Mouse (Mus musculus): ENCODE results near the gene Kalrn.

Gene Kalrn

DNA sequence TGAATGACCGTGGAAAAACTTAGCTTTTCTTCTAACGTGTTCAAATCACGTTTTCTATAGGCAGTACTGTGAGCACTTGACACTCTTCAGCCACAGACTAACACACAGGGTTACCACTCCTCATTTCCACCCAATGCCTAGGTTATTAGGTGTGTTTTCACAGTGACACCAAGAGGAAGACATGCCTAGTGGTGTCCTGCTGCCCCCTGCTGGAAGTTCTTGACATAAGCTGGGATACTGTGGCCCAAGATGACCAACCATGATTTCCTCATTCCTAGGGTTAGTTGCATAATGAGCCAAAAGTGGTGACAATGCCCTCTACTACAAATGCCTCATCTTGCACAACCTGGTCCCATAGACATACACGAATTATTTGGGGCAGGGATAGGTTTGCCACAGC, 622.5 kb downstream of the Kalrn start:
- DNase-seq: peak; percentile 71

- no peak for DNase-seq
Observed at GRCm38 (mm10) chr16:33950386-33950785, 622.9 kb downstream of the Kalrn start.

- DNase-seq: no peak
Observed at GRCm38 (mm10) chr16:33947664-33948571, 625.4 kb downstream of the Kalrn start.

DNA sequence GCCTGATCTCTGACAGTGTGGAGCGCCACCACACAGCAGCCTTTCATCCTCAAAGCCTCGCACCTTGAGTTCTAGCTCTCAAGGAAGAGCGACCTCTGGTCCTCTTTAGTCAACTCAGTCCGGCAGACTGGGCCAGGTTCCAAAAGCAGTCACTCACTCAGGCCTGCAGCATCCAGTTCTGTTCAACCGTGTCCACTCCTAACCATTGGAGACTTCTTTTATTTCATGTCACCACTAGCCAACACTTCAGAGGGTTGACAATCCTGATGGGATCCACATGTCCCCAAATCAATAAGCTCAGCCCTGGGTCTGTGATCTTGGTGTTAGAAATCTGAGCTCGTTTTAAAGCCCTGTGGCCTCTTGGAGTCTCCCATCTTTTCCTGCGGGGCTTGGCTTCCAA, 627.3 kb downstream of the Kalrn start:
- DNase-seq: no peak

DNA sequence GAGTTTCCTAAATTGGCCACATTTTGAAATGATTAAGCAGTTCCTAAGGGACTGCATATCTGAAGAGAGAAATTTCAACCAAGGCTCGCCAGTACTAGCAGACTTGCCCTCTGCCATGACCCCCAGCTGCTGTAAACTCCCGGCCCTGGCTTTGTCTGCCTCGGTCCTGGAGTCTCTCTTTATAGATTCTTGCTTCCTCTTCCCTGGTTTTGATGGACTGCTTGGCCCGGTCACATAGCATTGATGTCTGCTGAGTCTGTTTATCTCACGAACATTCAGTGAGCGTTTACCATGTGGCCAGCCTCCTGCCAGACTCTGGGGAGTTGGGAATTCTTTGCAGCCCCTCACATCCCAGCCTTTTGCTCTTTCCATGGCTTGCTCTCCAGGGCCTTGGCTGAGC, 628.6 kb downstream of the Kalrn start:
- no peak for DNase-seq

DNA sequence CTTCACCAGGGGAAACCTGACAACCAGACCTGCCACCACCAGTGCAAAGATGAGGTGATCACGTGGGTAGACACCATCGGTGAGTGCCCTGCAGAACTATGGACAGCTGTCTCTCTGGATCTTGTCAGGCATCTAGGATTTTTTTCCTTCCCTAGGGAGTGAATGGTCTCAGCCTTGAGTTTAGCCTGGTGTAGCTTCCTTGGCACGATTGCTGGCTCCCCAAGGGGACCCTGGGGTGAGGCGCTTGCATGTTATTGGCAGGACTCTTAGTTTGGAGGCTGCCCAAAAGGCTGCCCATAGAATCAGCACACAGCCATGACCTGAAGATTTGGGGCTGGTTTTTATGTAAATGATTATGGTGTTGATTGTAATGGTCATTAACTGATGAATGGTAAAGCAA, 629.2 kb downstream of the Kalrn start:
- DNase-seq: no peak

DNA sequence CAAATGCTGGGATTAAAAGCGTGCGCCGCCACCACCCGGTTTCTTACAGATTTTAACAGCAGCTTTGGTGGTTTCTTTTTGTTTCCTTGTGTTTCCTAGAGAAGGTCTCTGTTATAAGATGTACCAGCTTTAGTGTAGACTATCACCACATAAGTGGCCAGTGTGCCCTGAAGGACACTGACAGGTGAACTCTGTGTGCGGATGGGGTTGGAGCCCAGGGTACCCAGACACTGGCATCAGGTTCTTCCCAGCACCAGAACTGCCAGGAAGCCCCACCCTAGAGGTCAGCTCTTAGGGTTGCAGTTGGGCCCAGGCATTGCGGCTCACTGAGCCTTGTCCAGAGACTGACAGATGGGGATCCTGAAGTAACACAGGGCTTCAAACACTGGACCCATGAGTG, 629.9 kb downstream of the Kalrn start:
- no peak for DNase-seq

DNA sequence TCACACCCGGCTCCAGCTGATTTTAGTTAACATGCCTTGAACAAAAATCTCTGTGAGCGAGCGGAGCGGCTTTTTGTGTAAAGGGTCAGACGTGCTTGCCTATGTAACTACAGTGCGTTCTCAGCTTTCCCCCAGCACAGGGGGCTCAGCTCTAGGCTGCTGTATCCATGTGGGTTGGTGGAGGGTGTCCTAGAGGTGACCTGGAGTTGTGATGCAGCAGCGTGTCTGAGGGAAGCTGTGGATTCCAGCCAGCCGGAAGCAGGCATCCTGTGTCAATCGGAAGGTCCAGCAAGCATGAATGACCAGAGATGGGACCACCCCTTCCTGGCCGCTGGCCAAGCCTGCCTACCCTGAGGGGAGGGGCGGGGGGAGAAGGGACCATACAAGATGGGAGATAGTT, 631.0 kb downstream of the Kalrn start:
- DNase-seq: no peak

GRCm38 (mm10) chr16:33941271-33941781, 632.0 kb downstream of the Kalrn start:
- peak; percentile 12 for DNase-seq

GRCm38 (mm10) chr16:33940095-33940494, 633.2 kb downstream of the Kalrn start:
- DNase-seq: no peak

- DNase-seq: no peak
Observed at GRCm38 (mm10) chr16:33939636-33940035, 633.7 kb downstream of the Kalrn start.

- no peak for DNase-seq
Observed at GRCm38 (mm10) chr16:33939133-33939531, 634.2 kb downstream of the Kalrn start.

- no peak for DNase-seq
Observed at GRCm38 (mm10) chr16:33938311-33939132, 634.8 kb downstream of the Kalrn start.

DNA sequence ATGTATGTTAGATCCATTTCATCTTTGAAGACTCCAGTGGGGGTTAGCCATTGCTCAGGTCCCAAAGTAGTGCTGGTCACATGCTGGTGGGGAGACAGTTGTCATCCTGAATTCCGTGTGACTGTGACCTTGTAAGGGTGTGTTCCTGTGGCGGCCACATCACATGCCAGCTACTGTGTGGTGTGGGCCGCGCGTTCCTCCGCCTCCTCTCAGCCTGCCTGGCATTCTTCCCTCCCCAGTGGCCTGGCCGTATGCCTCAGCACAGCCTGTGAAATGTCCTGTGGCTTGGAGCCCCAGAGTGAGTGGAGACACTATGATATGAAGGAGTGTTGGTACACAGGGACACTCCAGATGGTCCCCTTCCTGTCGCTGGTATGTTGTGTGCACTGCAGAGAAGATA, 635.8 kb downstream of the Kalrn start:
- peak; percentile 28 for DNase-seq

DNA sequence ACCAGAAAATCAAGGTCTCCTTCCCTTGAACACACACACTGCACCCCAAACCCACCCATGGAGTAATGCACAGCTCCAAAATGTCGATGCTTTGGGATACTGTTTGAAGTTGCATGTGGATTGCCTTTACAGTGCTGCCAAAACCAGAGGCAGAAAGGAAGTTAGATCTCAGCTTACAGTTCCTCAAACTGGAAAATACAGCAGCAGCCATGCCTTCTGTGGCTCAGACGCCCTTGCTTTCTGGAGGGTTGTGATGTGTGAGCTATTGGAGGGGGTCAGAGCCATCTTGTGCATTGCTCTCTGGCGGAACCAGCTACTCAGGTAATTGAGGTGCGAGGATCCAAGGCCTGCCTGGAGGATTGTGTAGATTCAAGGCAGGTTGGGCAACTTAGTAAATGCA, 636.4 kb downstream of the Kalrn start:
- DNase-seq: no peak

- DNase-seq: no peak
Observed at GRCm38 (mm10) chr16:33935407-33935785, 637.9 kb downstream of the Kalrn start.

- DNase-seq: no peak
Observed at GRCm38 (mm10) chr16:33934701-33935406, 638.5 kb downstream of the Kalrn start.

DNA sequence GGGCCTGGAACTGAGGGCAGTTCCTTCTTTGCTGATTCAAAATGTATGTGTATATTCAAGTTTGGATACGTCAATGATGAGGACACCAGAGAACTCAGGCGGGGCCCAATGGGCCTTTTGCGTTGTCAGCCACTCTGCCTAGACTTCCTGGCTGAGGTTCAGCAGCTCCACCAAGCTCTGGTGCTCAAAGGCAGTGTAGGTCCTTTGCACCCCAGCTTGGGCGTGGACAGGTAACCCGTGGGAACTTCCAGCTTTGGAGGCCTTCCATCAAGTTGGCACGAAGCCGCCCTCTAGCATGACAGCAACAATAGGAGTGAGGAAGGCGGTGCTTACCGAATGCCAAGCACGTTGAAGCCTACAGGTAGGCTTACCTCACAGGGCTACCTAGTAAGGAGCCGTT, 639.9 kb downstream of the Kalrn start:
- no peak for DNase-seq

DNA sequence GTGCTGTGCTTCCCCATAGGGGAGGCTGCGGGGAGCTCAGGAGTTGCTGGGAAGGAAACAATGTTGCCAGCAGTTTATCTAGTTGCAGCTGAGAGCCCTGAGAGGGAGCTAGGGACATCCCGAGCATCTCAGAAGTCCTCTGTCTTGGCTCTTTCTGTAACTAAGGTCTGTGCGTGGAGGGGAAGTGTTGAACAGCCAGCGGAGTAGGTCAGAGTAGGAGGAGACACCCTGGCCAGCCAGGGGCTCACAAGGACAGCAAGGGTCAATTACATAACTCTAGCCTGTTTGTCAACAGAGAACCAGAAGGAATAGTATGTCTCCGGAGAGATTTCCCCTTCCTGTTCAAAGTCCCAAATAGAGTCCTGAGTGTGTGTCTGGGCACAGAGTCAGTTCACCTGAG, 641.2 kb downstream of the Kalrn start:
- DNase-seq: no peak

DNA sequence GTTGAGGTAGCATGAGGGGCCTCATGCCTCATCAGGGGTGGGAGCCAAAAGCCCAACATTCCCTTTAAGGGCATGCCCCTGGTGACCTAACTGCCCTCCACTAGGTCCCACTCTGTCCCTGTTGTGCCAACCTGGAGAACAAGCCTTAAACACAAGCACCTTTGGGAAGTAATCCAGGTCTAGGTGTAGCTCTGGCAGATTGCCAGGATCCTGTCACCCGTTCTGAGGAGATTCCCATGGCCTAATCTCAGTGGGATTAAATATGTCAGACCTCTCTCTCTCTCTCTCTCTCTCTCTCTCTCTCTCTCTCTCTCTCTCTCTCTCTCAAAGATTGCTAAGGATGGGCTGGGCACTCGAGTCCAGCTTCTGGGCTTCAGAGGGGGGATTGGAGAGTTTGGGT, 641.6 kb downstream of the Kalrn start:
- no peak for DNase-seq

DNA sequence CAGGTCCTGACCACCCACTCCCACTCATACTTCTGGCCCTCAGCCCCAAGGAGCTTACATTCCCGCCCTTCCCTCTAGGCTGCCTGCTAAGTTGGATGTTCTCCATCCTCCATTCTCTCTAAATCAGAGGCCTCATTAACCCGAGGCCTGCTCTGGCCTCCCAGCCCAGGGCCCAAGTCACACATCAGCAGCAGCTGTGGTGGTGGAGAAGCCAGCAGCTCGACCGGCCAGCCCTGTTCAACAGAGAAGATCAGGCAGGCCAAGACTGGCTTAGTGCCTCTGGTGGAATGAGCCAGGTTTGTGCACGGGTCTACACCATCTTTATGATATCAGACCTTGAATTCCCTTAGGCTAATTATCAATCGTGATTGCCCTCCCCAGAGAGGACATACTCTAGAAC, 642.5 kb downstream of the Kalrn start:
- no peak for DNase-seq

GRCm38 (mm10) chr16:33928788-33929462, 644.4 kb downstream of the Kalrn start:
- DNase-seq: no peak

Measured in right cerebral cortex, postnatal 25 days (tissue).